ENCODE assay signal across 8 mouse cellular contexts in genomic region chr1:181393250-181394149, GRCm38 (mm10). TPM values are rescaled to one million over a fixed set of nuclear protein-coding genes. Genes with fewer than 3 reads are reported as not detected.
DNase-seq lines count a peak whose midpoint lies in the region; ATAC-seq and TF ChIP-seq lines count a peak whose summit lies in the region.

No protein-coding gene starts in this region.

- no peak overlapping the region for H3K4me3 ChIP-seq in liver, embryonic 11.5 days (ENCODE audit: low read depth, low read length)
- H3K4me3 ChIP-seq in intestine, postnatal 0 days (ENCODE audit: low read depth, low read length): no peak overlapping the region
- H3K4me3 ChIP-seq in myocyte: no peak overlapping the region

- H3K9me3 ChIP-seq in liver, embryonic 11.5 days (ENCODE audit: control insufficient read depth, low read length): no peaks in the 10 kb centered on the region
- H3K9me3 ChIP-seq in intestine, postnatal 0 days (ENCODE audit: control insufficient read depth): no peaks in the 10 kb centered on the region

- 58% methylated on average over 6 of the region's 6 CpGs for WGBS in liver, embryonic 11.5 days
- 42% methylated on average over 6 of the region's 6 CpGs for WGBS in intestine, postnatal 0 days

- peak; percentile 9 for DNase-seq in liver
- no peak for DNase-seq in liver, embryonic 11.5 days (ENCODE audit: low spot score)
- peak; percentile 25 for DNase-seq in embryo, embryonic 10.5 days (ENCODE audit: low spot score)
- DNase-seq in heart, adult 18-20 months: peak; percentile 86 to 88
- DNase-seq in left cerebral cortex, postnatal 10 days (ENCODE audit: extremely low spot score in 1 of 2, low spot score in 2 of 2): peak; percentile 77
- no peak for DNase-seq in thymus, postnatal 25 days

- no peak overlapping the region for H3K9ac ChIP-seq in liver, embryonic 11.5 days (ENCODE audit: low read depth, low read length)
- H3K9ac ChIP-seq in intestine, postnatal 0 days (ENCODE audit: low read depth, low read length): no peak overlapping the region

- no peak for TF ChIP-seq POLR2A in myocyte (IDR thresholded peaks at IDR 0.05; ENCODE audit: insufficient read length, low read depth)

- ATAC-seq in liver, embryonic 11.5 days (replicated peaks; ENCODE audit: low FRiP score): no peak
- ATAC-seq in intestine, postnatal 0 days: no peak

- no peaks in the 10 kb centered on the region for H3K79me2 ChIP-seq in myocyte (ENCODE audit: control insufficient read depth, insufficient read depth)

- no peaks in the 10 kb centered on the region for H3K27me3 ChIP-seq in liver, embryonic 11.5 days (replicated peaks; ENCODE audit: control insufficient read depth, insufficient read depth, low read length)
- H3K27me3 ChIP-seq in intestine, postnatal 0 days (replicated peaks; ENCODE audit: control insufficient read depth, insufficient read depth, low read length): no peaks in the 10 kb centered on the region
- H3K27me3 ChIP-seq in myocyte (ENCODE audit: control insufficient read depth, insufficient read depth, insufficient read length): no peaks in the 10 kb centered on the region

- no peak overlapping the region for H3K4me2 ChIP-seq in liver, embryonic 11.5 days
- H3K4me2 ChIP-seq in intestine, postnatal 0 days (replicated peaks; ENCODE audit: low read depth): no peak overlapping the region
- peak overlapping the region; percentile 3 for H3K4me2 ChIP-seq in myocyte (ENCODE audit: low read depth)

- no peaks in the 10 kb centered on the region for H3K4me1 ChIP-seq in liver, embryonic 11.5 days (replicated peaks; ENCODE audit: control insufficient read depth, insufficient read depth, low read length)
- H3K4me1 ChIP-seq in intestine, postnatal 0 days (replicated peaks; ENCODE audit: control insufficient read depth, insufficient read depth, low read length): no peaks in the 10 kb centered on the region

- H3K36me3 ChIP-seq in liver, embryonic 11.5 days (ENCODE audit: control insufficient read depth, insufficient read depth, low read length): no peaks in the 10 kb centered on the region
- no peaks in the 10 kb centered on the region for H3K36me3 ChIP-seq in intestine, postnatal 0 days (ENCODE audit: control insufficient read depth, insufficient read depth)
- no peaks in the 10 kb centered on the region for H3K36me3 ChIP-seq in myocyte (ENCODE audit: control insufficient read depth, insufficient read depth)

- peak; percentile 70 for TF ChIP-seq CTCF in intestine, postnatal 0 days (IDR thresholded peaks at IDR 0.05; ENCODE audit: low read depth)

- no peak overlapping the region for H3ac ChIP-seq in myocyte (ENCODE audit: control insufficient read depth, insufficient read length)

- intact Hi-C loops in left cerebral cortex, postnatal 10 days (cut with DNase I): no loop called here

- no peak overlapping the region for H3K27ac ChIP-seq in liver, embryonic 11.5 days (ENCODE audit: low read depth, low read length)
- no peak overlapping the region for H3K27ac ChIP-seq in intestine, postnatal 0 days (ENCODE audit: low read depth, low read length)

TF ChIP-seq in myocyte, 11 proteins besides CTCF, POLR2A, EP300 and RAD21:
- TF ChIP-seq TCF12 (IDR thresholded peaks at IDR 0.05; ENCODE audit: insufficient read depth, poor library complexity, severe bottlenecking) (no peak), SRF (IDR thresholded peaks at IDR 0.05; ENCODE audit: control insufficient read depth, insufficient read length, low read depth) (no peak), MYOD1 (IDR thresholded peaks at IDR 0.05; ENCODE audit: control insufficient read depth in 1 of 3, insufficient read length in 2 of 3, low read depth in 2 of 3) (no peak), TCF3 (IDR thresholded peaks at IDR 0.05; ENCODE audit: insufficient read length, low read depth) (no peak), USF1 (IDR thresholded peaks at IDR 0.05; ENCODE audit: low read depth) (no peak), POLR2AphosphoS2 (IDR thresholded peaks at IDR 0.05; ENCODE audit: insufficient read length, low read depth) (no peak), MAX (IDR thresholded peaks at IDR 0.05; ENCODE audit: low read depth) (no peak), E2F4 (IDR thresholded peaks at IDR 0.05; ENCODE audit: insufficient read depth) (no peak), MYOG (IDR thresholded peaks at IDR 0.05; ENCODE audit: control insufficient read depth in 1 of 3, insufficient read depth in 1 of 3, insufficient read length in 2 of 3, low read depth in 2 of 3) (no peak), REST (IDR thresholded peaks at IDR 0.05; ENCODE audit: insufficient read depth, insufficient read length) (no peak), CEBPB (IDR thresholded peaks at IDR 0.05; ENCODE audit: insufficient read depth, poor library complexity, severe bottlenecking) (no peak)

RNA-seq across cellular contexts. Expression of gene Cnih3, which starts 41.1 kb away (rescaled TPM):
- polyA plus RNA-seq in liver, embryonic 11.5 days (2014; fragmentation: Nextera tagmentation; extraction: Ambion mirVana): 0.12 TPM in 1 of 2 replicates, not detected in the other
- total RNA-seq in heart, adult 18-20 months (2021): not detected
- polyA plus RNA-seq in intestine, postnatal 0 days (2015; fragmentation: Nextera tagmentation; extraction: Ambion mirVana): 0.13 and 0.25 TPM in 2 replicates
- total RNA-seq in left cerebral cortex, postnatal 10 days (2021): 10 to 100 TPM; 72.2 to 79.3 TPM
- 0.37 TPM for polyA plus RNA-seq in myocyte (2012; fragmentation: generic; extraction: Trizol)

Comparison
In these comparisons a context has a peak if more than half of its experiments do, and no peak if none do; other contexts are left out.
1. DNase-seq: peak in liver (single experiment), embryo, embryonic 10.5 days (single experiment), heart, adult 18-20 months (2 of 2) and left cerebral cortex, postnatal 10 days (2 of 2); none in liver, embryonic 11.5 days (single experiment) and thymus, postnatal 25 days (single experiment).